Mouse (Mus musculus): ENCODE data around the gene Twist2. TPM values are rescaled to one million over a fixed set of nuclear protein-coding genes. Genes with fewer than 3 reads are reported as not detected.
A peak's percentile ranks its signal among the peaks of the same experiment; 100 is the strongest.

Twist2 gene
- total RNA-seq, 4 experiments from 2014 or later, result 1.00 to 1.8 (median 1.2) TPM

DNA sequence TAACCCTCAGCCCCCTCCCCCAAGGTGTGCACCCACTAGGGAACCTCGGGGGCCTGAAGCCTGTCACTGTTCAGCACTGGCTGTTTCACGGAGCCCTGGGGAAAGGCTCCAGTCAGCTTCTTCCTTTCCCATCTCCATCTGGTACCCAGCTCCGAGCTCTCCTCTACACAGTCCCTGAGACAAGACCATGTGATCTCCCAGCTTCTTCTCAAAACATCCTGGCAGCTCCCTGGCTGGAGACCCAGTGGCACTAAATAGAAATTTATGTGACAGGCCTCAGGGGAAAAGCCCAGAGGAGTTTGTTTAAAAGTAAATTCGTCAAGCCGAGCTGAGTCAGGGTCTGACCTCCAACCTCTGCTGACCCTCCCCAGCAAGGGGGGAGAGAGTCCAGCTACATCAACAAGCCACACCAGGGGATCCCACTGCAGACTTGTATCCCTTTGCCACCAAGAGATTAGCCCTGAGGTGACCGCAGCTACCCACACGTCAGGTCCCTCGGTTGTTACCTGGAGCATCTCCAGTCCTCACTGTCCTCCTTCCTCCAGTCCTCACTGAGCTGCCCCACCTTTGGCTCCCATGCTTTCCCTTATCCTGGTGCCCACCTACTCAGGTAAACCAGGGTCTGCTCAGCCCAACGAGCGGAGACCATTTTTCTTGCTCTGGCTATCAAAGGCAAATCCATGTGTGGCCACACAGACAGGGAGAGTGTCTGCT, 72.5 kb downstream of the Twist2 start:
- DNase-seq (ENCODE audit: low spot score), result no peak

DNA sequence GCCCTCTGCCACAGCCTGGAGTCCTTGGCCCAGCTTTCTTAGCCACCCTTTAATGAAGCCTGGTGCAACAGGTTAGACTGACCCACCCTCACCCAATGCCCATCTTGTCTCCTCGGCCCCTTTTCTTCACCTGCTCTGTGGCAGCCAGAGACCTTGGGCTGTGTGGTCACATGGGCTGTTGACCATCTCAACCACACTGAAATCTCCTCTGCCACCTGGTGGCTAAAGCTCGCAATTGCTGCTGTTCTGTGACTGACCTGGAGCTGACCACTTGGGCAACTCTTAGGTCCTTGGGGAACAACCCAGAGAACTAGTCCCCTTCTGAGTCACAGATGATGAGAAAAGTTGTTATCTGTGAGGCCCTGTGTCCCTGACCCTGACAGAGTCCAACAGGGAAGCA, 73.4 kb downstream of the Twist2 start:
- peak; percentile 73 for DNase-seq (ENCODE audit: low spot score)

DNA sequence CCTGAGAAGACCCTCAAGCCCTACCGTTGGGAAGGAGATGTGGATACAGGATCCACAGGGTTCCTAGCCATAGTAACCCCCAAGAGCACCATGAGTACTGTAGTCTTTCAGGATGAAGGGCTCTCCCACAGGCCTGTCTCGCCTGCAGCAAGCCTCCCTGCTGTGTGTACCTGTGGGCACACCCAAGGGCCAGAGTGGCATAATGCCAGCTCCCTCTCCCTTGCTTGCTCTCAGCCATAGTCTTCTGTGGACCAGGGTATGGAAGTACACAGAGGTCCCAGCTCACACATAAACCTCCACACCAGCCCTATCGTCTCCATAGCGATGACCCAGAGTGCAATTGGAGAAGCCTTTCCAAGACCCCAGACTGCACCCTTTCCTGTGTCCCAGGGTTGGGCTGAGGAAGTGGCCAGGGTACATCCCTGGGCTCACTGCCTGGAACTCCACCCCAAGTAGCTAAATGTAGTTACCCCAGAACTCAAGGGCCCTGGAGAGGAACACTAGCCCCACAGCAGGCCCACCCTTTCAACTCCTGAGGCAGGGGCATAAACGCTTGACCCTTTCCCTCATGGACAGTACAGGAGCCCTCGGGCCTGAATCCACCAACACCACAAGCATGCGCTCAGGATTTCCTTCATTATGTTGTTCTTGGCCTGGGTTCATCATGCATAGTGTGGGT, 73.9 kb downstream of the Twist2 start:
- DNase-seq (ENCODE audit: low spot score), result no peak

DNA sequence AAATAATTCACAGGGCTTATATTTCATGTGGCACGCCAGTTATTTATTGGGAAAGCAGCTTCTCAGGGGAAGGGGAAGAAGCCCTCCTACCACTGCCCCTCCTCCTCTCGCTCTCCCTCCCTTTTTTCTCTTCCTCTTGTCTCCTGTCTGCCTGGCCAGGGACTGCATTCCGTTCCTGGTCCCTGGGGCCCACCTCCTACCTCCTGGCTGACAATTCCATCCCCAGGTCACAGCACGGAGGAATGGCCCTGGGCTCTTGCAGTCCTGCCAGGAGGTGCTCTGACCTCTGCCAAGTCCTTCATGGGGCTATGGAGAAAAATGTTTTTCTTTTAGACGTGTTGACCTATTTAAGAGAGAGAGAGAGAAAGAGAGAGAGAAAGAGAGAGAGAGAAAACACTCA, 77.4 kb downstream of the Twist2 start:
- DNase-seq (ENCODE audit: low spot score), result no peak

DNA sequence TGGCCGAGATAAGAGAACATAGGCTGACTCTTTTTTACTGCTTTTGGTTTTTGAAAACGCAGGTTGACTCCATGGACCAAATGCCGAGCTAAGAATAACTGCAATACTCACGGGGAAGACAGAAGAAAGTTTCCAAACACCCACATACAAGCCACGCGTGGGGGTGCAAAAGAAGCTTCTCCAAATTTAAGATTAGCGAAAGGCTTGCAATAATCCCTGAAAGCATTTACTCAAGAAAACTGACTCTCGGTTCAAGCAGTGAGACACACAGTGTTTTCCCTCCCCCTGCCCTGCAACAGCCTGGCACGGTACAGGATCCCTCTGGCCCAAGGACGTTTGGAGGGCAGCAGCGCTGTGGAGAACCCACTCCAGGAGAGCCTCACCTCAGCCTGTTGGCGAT, 78.9 kb downstream of the Twist2 start:
- DNase-seq (ENCODE audit: low spot score), result no peak

DNA sequence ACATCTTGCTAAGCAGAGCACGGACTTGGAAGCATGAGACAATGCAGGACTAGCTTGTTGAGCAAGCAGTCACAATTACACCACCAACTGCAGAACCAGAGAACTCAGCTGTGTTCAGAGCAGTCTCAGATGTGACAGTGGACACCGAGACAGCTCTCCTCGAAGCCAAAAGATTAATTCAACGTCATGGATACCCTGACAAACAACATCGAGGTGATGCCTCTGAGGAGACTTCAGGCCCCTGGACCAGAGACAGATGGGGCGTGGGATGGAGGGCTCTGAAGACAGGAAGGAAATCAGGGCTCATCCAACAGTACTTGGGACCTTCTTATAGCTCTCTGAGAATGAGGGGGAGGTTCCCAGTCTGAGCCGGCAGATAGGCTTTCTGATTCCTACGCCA, 79.6 kb downstream of the Twist2 start:
- no peak for DNase-seq (ENCODE audit: low spot score)

DNA sequence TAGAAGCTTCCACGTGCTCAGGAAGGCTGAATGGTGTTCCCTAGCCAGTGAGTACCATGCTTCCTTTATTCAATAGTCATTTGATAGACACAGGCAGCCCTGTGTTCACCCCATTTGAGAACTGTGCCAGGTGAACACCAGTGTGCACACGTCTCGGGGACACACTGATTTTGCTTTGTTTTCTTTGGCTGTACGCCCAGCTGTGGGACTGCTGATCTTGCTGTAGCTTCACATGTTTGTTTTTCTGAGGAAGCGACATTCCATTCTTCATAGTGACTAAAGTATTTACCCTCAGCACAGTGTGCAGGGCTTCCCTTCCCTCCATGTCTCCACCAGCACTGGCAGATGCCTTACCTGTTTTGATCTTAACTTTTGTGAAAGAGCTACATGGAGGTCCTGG, 81.9 kb downstream of the Twist2 start:
- no peak for DNase-seq (ENCODE audit: low spot score)

DNA sequence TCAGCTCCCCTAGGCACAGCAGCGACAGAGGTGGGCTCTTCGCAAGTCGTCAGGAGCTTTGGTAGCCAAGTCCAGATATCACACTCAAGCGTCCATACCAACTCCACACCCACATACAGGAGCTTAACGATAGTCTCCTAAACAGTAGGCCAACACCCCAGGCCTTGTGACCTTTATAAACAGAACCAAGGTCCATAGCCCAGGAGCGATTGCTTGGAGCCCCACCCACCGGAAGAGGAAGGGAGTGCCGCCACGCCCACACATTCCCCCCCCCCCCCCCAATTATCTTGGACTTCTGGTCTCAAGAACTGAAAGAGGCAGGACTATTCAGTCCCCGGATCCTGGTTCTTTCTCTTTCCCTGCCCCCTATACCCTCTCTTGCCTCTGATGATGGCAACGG, 92.3 kb downstream of the Twist2 start:
- DNase-seq (ENCODE audit: low spot score), result no peak

DNA sequence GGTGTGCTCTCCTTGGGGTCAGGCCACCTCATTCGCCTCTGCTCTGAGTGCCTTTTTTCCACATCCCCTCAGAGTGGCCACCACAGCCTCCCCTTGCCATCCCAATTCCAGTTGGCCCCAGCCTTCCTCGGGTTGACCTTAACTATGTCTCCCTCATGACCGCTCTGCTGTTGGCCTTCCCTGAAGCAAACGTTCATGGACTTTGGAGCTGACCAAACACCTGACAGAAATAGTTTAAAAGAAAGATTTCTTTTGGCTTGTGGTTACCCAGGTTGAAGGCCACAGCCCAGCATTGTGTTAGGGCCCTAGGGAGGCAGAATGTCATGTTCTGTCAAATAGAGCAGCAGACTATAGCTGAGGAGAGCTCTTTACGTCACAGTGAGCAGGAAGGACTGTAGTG, 93.0 kb downstream of the Twist2 start:
- DNase-seq (ENCODE audit: low spot score), result no peak

DNA sequence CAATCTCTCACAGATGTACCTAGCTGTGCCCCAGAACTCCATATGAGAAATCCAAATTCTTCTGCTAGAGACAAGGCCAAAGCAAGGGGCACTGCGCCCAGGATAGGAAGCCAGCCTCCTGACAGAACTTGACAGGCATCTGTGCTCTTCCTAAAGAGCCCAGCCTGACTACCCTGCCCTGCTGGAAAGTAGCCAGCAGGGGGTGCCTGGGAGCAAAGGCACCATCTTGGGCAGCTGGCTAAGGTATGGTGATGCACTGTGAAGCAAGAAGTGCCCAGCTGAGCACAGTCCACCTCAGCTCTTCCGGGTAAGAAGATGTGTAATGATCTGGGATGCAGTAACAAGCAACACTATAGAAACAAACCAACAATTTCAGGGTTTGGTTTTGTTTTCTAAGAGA, 95.8 kb downstream of the Twist2 start:
- DNase-seq (ENCODE audit: low spot score), result no peak

Measured in heart, adult 8-10 months (tissue).